Mouse (Mus musculus): Measurements from ENCODE around the gene Zcchc24. TPM values are rescaled to one million over a fixed set of nuclear protein-coding genes. Genes with fewer than 3 reads are reported as not detected.

Gene Zcchc24
- polyA plus RNA-seq, 1 experiment from 2014 or later: 14.2 TPM

DNA sequence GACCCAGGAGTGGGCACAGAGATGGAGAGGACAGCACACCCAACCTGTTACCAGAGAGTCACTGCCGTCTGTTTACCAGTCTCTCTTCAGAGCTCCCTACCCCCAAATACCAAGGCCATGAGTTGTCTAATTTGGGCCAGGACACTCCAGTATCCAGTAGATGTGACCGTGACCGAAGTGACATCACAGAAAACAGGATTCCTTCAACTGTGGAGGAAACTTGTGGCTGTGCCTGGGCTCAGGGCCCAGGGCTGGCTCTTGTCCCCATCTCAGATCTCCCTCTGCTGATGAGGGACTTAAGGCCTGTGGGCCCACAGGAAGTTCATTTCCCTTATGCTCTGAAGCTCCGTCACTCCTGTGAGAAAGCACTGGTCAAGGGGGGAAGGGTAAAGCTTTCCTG lies 60.4 kb downstream of the Zcchc24 start:
- Histone ChIP-seq H3K9me3 (no peaks in the 10 kb centered on the region), H3K4me1 (replicated peaks) (peaks cover 22% of the 10 kb centered on the region), H3K27me3 (no peaks in the 10 kb centered on the region), H3K4me3 (no peak overlapping the region), H3K4me2 (no peak overlapping the region), H3K36me3 (no peaks in the 10 kb centered on the region), H3K27ac (replicated peaks) (no peak overlapping the region), H3K9ac (no peak overlapping the region)
- no peak for ATAC-seq (ENCODE audit: low read depth)
- WGBS: 79% methylated on average over 4 of the region's 4 CpGs

DNA sequence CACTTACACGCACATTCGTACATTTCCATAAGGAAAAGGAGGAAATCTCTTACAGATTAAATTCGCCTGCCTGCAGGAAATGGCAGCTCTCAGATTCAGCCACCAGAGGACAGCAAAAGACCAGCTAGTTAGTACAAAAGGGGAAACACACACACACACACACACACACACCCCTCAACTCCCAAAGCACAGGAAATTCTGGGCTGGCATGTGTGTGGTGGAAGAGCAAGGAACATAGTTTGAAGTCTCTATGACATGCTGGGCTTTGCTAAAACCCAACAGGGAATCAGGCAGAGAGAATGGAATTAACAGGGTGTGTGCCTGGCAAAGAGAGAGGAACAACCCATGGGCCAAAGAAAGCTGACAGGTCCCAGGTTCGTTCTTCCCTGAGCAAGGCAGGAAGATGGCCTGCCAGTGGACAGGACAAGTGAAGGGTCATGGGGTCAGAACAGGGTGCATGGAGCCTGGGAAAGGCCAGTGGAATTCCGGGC lies 61.1 kb downstream of the Zcchc24 start:
- Histone ChIP-seq H3K4me3 (no peak overlapping the region), H3K9me3 (no peaks in the 10 kb centered on the region), H3K9ac (no peak overlapping the region), H3K27me3 (no peaks in the 10 kb centered on the region), H3K4me2 (no peak overlapping the region), H3K27ac (replicated peaks) (no peak overlapping the region; the same call in 1 of the 2 replicates), H3K4me1 (replicated peaks) (peaks cover 17% of the 10 kb centered on the region), H3K36me3 (no peaks in the 10 kb centered on the region)
- ATAC-seq (ENCODE audit: low read depth): no peak
- WGBS: 74% methylated on average over 5 of the region's 5 CpGs

- H3K9ac ChIP-seq: no peak overlapping the region
- no peaks in the 10 kb centered on the region for H3K27me3 ChIP-seq
- H3K9me3 ChIP-seq: no peaks in the 10 kb centered on the region
- H3K4me2 ChIP-seq: no peak overlapping the region
- H3K4me1 ChIP-seq (replicated peaks): peaks cover 6% of the 10 kb centered on the region; the same call in 1 of the 2 replicates
- H3K27ac ChIP-seq (replicated peaks): no peak overlapping the region
- H3K4me3 ChIP-seq: no peak overlapping the region
- ATAC-seq (ENCODE audit: low read depth): peak; percentile 44; the same call in 1 of the 2 replicates
- peaks cover 35% of the 10 kb centered on the region for H3K36me3 ChIP-seq
These were observed 66.9 kb downstream of the Zcchc24 start for GRCm38 (mm10) chr14:25701986-25702385.

DNA sequence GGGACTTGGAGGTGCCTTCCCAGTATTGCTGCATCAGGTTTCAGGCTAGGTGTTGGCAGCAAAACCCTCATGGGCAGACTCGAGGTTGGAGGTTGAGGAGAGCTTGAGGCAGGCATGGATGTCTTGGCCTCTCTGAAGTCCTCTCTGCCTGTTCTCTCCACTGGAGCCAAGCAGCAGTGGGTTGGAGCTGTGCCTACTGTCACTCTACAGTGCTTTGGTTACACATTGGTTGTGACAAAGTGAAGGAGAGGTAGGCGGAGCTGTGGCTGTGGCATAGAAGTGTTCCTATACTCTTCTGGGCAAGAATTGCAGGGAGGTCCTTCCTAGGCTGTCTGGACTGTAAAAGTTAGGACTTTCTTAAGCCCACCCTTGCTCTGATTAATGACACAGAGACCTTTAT lies 72.5 kb downstream of the Zcchc24 start:
- Histone ChIP-seq H3K27ac (replicated peaks) (no peak overlapping the region), H3K36me3 (peaks cover 47% of the 10 kb centered on the region), H3K4me1 (replicated peaks) (peaks cover 33% of the 10 kb centered on the region), H3K9ac (no peak overlapping the region), H3K4me3 (no peak overlapping the region), H3K4me2 (no peak overlapping the region), H3K9me3 (no peaks in the 10 kb centered on the region), H3K27me3 (no peaks in the 10 kb centered on the region)
- ATAC-seq (ENCODE audit: low read depth): no peak
- WGBS: 79% methylated on average over 2 of the region's 2 CpGs

GRCm38 (mm10) chr14:25695059-25695458 lies 73.8 kb downstream of the Zcchc24 start:
- ATAC-seq (ENCODE audit: low read depth): no peak
- Histone ChIP-seq H3K9me3 (no peaks in the 10 kb centered on the region), H3K4me2 (peak overlapping the region; percentile 98), H3K27ac (replicated peaks) (no peak overlapping the region), H3K27me3 (no peaks in the 10 kb centered on the region), H3K9ac (peak overlapping the region; percentile 92), H3K36me3 (peaks cover 43% of the 10 kb centered on the region), H3K4me1 (replicated peaks) (peaks cover 33% of the 10 kb centered on the region), H3K4me3 (peak overlapping the region; percentile 90)
- WGBS: 76% methylated on average over 6 of the region's 6 CpGs

- Histone ChIP-seq H3K27me3 (no peaks in the 10 kb centered on the region), H3K4me1 (replicated peaks) (peaks cover 33% of the 10 kb centered on the region), H3K4me3 (peak overlapping the region; percentile 90), H3K36me3 (peaks cover 38% of the 10 kb centered on the region), H3K9me3 (no peaks in the 10 kb centered on the region), H3K9ac (peak overlapping the region; percentile 92), H3K27ac (replicated peaks) (peak overlapping the region; percentile 68; the same call in 1 of the 2 replicates), H3K4me2 (peak overlapping the region; percentile 98)
- WGBS: under 1% methylated on average over 10 of the region's 10 CpGs
- peak; percentile 55 for ATAC-seq (ENCODE audit: low read depth)
These were observed 74.3 kb downstream of the Zcchc24 start for GRCm38 (mm10) chr14:25694569-25694897.

GRCm38 (mm10) chr14:25693888-25694568 lies 74.8 kb downstream of the Zcchc24 start, which contains the start of gene Ppif:
Ppif (plus strand) TSS chr14:25694154.
- H3K4me2 ChIP-seq: peak within 1 kb of the TSS; percentile 98
- WGBS: under 1% methylated on average over 55 of the region's 70 CpGs
- peak; percentile 92 for ATAC-seq (ENCODE audit: low read depth)
- H3K36me3 ChIP-seq: peaks cover 33% of the 10 kb centered on the region
- peak within 1 kb of the TSS; percentile 90 for H3K4me3 ChIP-seq
- no peaks in the 10 kb centered on the region for H3K27me3 ChIP-seq
- H3K9me3 ChIP-seq: no peaks in the 10 kb centered on the region
- H3K9ac ChIP-seq: peak within 1 kb of the TSS; percentile 92
- H3K27ac ChIP-seq (replicated peaks): peak within 1 kb of the TSS; percentile 68
- peaks cover 33% of the 10 kb centered on the region for H3K4me1 ChIP-seq (replicated peaks)

DNA sequence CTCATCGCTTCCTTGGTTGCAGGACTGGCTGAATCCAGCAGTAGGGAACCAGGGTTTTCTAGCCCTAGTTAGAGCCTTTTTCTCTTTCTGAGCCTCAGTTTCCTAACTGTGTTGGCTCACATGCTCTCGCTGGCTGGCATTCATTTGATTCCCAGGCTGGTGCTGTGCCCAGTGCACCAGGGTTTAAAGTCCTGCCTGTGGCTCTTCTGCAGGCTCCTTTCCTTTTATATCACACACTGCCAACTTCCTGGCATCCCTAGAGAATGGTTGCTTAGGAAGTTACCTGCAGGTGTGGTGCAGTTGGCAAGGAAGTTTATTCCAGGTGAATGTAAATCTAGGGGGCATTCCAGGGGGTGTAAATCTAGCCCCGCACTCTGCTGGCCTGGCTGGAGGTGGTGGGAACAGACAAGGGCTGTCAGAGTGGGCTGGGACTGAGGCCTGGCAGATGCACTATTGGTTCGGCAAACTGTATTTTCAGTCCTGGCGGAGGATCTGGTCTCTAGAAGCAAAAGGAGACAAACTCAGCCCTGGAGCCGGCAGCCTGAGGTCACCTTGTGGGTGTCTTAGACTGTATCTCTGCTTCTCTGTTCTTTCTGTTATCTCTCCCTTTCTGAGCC lies 75.5 kb downstream of the Zcchc24 start:
- H3K9me3 ChIP-seq: no peaks in the 10 kb centered on the region
- 74% methylated on average over 6 of the region's 6 CpGs for WGBS
- H3K9ac ChIP-seq: peak overlapping the region; percentile 60; the same call in 1 of the 2 replicates
- peak overlapping the region; percentile 90 for H3K4me3 ChIP-seq
- H3K27ac ChIP-seq (replicated peaks): 0 out of 2 replicates have a peak overlapping the region, but pooled peaks have one; percentile 68
- no peaks in the 10 kb centered on the region for H3K27me3 ChIP-seq
- ATAC-seq (ENCODE audit: low read depth): peak; percentile 34
- peaks cover 33% of the 10 kb centered on the region for H3K4me1 ChIP-seq (replicated peaks)
- peaks cover 26% of the 10 kb centered on the region for H3K36me3 ChIP-seq
- H3K4me2 ChIP-seq: peak overlapping the region; percentile 98

DNA sequence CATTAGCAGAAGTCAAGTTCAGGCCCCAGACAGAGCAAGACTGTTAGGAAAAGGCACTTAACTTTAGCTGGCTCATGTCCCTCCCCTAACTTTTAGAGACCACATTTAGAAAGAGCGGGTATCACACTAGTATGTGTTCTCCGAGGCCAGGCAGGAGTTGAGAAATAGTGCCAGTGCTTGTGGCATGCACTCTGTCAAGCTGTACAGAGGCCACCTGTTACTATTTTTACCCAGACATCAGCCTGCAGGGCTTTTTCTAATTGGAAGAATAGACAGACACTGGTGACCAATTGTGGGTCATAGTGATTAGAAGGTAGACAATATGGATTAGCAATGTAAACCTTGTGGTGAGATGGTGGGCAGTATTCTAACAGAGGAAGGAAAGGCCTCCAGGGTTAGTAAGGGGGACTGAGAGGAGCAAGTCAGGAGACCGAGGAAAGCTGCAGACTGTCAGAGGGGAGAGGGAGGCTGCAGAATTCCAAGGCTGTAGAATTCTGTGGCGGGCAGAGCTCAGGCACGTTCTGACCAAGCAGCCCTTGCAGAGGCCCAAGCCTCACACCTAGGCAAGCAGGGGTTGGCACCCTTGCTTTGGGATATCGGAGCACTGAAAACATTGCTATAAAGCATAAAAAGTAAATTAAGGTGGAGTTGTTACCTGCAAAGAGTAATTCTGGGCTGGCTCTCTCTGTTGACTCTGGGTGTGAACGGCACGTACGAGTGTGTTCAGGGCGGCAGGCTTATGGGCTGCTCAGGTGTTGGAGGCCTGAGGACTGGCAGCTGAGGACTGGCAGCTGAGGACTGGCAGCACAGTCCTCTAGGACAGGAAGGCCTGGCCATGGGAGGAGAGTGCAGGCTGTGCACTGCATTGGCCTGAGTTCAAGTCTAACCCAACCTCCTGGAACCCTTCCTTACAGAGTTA lies 81.6 kb downstream of the Zcchc24 start:
- Histone ChIP-seq H3K4me1 (replicated peaks) (no peaks in the 10 kb centered on the region), H3K27me3 (no peaks in the 10 kb centered on the region), H3K4me2 (no peak overlapping the region), H3K36me3 (no peaks in the 10 kb centered on the region), H3K27ac (replicated peaks) (no peak overlapping the region), H3K4me3 (no peak overlapping the region), H3K9ac (no peak overlapping the region), H3K9me3 (no peaks in the 10 kb centered on the region)
- WGBS: 82% methylated on average over 10 of the region's 10 CpGs
- no peak for ATAC-seq (ENCODE audit: low read depth)

- Histone ChIP-seq H3K36me3 (no peaks in the 10 kb centered on the region), H3K27me3 (no peaks in the 10 kb centered on the region), H3K4me2 (no peak overlapping the region), H3K9ac (no peak overlapping the region), H3K4me1 (replicated peaks) (no peaks in the 10 kb centered on the region), H3K4me3 (no peak overlapping the region), H3K9me3 (no peaks in the 10 kb centered on the region), H3K27ac (replicated peaks) (no peak overlapping the region)
- 61% methylated on average over 7 of the region's 7 CpGs for WGBS
- no peak for ATAC-seq (ENCODE audit: low read depth)
These were observed 82.5 kb downstream of the Zcchc24 start for GRCm38 (mm10) chr14:25686216-25686945.

DNA sequence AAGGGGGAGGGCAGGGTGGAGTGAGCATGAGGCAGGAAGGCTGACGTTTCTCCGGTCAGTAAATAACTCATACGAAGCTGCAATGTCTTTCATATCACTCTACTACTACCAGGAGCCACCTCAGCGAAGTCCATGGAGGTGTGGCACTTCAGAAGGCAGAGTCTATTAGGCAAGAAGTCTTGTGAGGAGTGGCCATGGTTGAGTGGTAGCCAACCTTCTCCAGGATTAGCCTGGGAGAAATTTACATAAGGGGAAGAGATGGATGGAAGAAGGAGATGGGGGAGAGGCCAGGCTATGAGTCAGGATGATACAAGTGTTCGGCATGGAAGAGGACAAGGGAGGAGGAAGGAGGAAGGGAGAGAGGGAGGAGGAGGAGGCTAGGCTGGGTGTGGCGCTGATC lies 86.8 kb downstream of the Zcchc24 start:
- Histone ChIP-seq H3K27ac (replicated peaks) (no peak overlapping the region), H3K9ac (no peak overlapping the region), H3K4me2 (no peak overlapping the region), H3K9me3 (no peaks in the 10 kb centered on the region), H3K27me3 (no peaks in the 10 kb centered on the region), H3K4me3 (no peak overlapping the region), H3K36me3 (no peaks in the 10 kb centered on the region), H3K4me1 (replicated peaks) (no peaks in the 10 kb centered on the region; the same call in 1 of the 2 replicates)
- 85% methylated on average over 6 of the region's 6 CpGs for WGBS
- ATAC-seq (ENCODE audit: low read depth): no peak
